Mouse (Mus musculus): ENCODE data around the gene Rab11fip4. TPM values are rescaled to one million over a fixed set of nuclear protein-coding genes. Genes with fewer than 3 reads are reported as not detected.

The Rab11fip4 gene
- polyA plus RNA-seq, 1 experiment: 0.03 TPM

GRCm38 (mm10) chr11:79613084-79613483 lies 22.1 kb downstream of the Rab11fip4 start:
- Histone ChIP-seq H3K4me1 (peaks cover 23% of the 10 kb centered on the region), H3K9me3 (no peaks in the 10 kb centered on the region), H3K36me3 (replicated peaks; ENCODE audit: low read length) (no peaks in the 10 kb centered on the region), H3K4me3 (replicated peaks) (no peak overlapping the region), H3K27me3 (replicated peaks) (peaks cover 83% of the 10 kb centered on the region)
- TF ChIP-seq FLI1 (IDR thresholded peaks at IDR 0.05; ENCODE audit: low read length) (no peak), GATA1 (IDR thresholded peaks at IDR 0.05; ENCODE audit: borderline replicate concordance, low read length) (no peak)

DNA sequence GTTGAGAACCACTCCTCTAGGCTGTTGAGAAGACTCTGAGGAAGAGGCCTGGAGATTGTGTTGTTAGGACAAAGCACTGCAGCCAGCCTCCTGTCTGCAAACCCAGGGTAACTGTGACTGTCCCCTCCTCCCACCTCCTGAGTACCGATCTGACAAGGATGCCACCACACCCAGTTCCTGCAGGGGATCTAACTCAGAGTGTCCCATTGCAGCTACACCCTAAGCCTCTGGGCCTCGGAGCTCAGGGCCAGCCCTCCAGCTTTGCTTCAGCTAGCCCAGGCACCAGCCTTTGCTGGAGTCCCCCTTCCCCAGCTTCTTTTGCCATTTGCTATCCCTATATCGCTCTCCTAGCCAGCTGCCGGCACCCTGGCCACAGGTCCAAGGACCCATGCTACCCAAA lies 22.7 kb downstream of the Rab11fip4 start:
- H3K36me3 ChIP-seq (replicated peaks; ENCODE audit: low read length): no peaks in the 10 kb centered on the region
- peaks cover 23% of the 10 kb centered on the region for H3K4me1 ChIP-seq
- no peak overlapping the region for H3K4me3 ChIP-seq (replicated peaks)
- H3K27me3 ChIP-seq (replicated peaks): peaks cover 82% of the 10 kb centered on the region
- TF ChIP-seq FLI1 (IDR thresholded peaks at IDR 0.05; ENCODE audit: low read length) (no peak), GATA1 (IDR thresholded peaks at IDR 0.05; ENCODE audit: borderline replicate concordance, low read length) (no peak)
- H3K9me3 ChIP-seq: no peaks in the 10 kb centered on the region

DNA sequence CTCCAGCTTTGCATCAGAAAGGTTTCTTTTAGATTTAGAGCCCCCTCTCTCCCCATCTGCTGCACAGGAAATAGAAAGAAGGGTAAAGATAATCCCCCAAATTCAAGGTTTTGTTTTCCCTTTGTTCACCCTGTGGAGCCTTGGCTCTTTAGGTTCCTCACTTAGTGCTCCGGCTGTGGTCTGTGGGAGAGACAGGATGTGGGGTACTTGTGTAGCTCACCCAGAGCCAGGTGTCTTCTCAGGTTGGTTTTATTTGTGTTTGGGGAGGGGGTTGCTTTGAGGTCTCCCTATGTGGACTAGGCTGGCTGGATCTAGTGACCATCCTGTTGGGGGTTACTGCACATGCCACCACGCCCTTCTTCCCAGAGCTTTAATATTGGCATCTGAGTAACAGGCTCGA lies 23.9 kb downstream of the Rab11fip4 start:
- TF ChIP-seq FLI1 (IDR thresholded peaks at IDR 0.05; ENCODE audit: low read length) (no peak), GATA1 (IDR thresholded peaks at IDR 0.05; ENCODE audit: borderline replicate concordance, low read length) (no peak)
- Histone ChIP-seq H3K4me1 (peaks cover 23% of the 10 kb centered on the region), H3K36me3 (replicated peaks; ENCODE audit: low read length) (no peaks in the 10 kb centered on the region), H3K27me3 (replicated peaks) (peaks cover 80% of the 10 kb centered on the region), H3K9me3 (no peaks in the 10 kb centered on the region), H3K4me3 (replicated peaks) (no peak overlapping the region)

DNA sequence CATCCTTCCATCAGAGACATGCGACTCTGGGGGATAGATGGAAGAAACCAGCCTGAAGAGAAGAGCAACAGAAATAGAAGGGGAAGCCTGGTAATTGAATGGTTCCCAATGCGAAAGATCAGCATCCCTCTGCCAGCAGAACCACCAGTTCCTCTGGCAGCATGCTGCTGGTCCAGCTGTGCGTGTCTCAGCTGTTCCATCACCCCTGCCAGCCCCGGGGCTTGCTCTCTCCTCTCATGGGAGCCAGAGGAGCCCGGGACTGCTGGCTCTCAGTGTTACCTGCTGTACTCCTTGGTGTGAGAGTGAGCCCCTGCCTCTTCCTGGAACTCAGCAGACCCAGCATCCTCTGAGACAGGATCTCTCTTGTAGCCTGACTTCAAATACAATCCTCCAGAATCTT lies 24.9 kb downstream of the Rab11fip4 start:
- no peaks in the 10 kb centered on the region for H3K36me3 ChIP-seq (replicated peaks; ENCODE audit: low read length)
- TF ChIP-seq FLI1 (IDR thresholded peaks at IDR 0.05; ENCODE audit: low read length) (no peak), GATA1 (IDR thresholded peaks at IDR 0.05; ENCODE audit: borderline replicate concordance, low read length) (no peak)
- H3K27me3 ChIP-seq (replicated peaks): peaks cover 75% of the 10 kb centered on the region
- peaks cover 22% of the 10 kb centered on the region for H3K4me1 ChIP-seq
- H3K4me3 ChIP-seq (replicated peaks): no peak overlapping the region
- no peaks in the 10 kb centered on the region for H3K9me3 ChIP-seq

- Histone ChIP-seq H3K27me3 (replicated peaks) (peaks cover 58% of the 10 kb centered on the region), H3K4me3 (replicated peaks) (no peak overlapping the region), H3K4me1 (peaks cover 20% of the 10 kb centered on the region), H3K36me3 (replicated peaks; ENCODE audit: low read length) (no peaks in the 10 kb centered on the region), H3K9me3 (no peaks in the 10 kb centered on the region)
- no peak for TF ChIP-seq GATA1 (IDR thresholded peaks at IDR 0.05; ENCODE audit: borderline replicate concordance, low read length)
- TF ChIP-seq FLI1 (IDR thresholded peaks at IDR 0.05; ENCODE audit: low read length): no peak
Observed at GRCm38 (mm10) chr11:79617991-79618390, 27.0 kb downstream of the Rab11fip4 start.

DNA sequence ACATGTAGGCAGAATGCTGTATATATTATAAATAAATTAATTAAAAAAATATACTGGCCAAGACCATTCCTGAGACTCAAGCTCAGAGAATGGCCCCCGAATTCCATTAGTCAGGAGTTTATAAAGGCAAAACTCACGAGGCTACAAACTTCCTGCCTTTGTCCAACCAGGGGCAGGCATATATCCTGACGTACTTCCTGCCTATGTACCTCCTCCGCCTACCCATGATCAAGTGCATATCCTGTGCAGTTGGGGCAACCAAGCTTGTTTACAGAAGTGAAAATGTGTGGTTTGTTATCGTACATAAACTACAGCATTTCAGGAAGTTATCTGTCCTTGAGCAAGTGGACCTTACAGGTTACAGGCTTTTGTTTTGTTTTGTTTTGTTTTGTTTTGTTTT lies 32.0 kb downstream of the Rab11fip4 start:
- no peaks in the 10 kb centered on the region for H3K36me3 ChIP-seq (replicated peaks; ENCODE audit: low read length)
- peaks cover 43% of the 10 kb centered on the region for H3K27me3 ChIP-seq (replicated peaks)
- peak overlapping the region; percentile 35 for H3K4me3 ChIP-seq (replicated peaks)
- no peaks in the 10 kb centered on the region for H3K9me3 ChIP-seq
- no peak for TF ChIP-seq GATA1 (IDR thresholded peaks at IDR 0.05; ENCODE audit: borderline replicate concordance, low read length)
- TF ChIP-seq FLI1 (IDR thresholded peaks at IDR 0.05; ENCODE audit: low read length): no peak
- H3K4me1 ChIP-seq: peaks cover 30% of the 10 kb centered on the region

DNA sequence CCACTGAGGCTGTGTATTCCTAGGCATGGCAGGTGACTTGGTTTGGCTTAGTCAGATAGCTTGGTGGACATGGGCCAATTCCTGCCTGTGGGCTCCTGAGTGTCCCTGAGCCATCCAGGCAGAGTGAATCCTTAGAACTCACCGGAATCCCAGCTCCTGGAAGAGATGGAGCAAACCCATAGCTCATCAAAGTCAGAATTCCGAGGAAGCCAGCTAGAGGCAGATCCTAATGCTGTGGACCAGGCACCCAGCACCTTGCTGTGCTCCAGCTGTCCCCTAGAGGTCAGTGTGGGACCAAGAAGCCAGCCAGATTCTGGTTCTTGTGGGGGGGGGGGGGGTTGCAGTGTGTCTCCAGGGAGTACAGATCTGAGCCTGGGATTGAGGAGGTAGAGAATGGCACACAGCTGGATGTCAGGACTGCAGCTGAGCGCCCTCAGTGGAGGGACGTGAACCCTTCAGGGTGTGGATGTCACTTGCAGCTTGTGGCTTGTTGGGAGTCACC lies 33.8 kb downstream of the Rab11fip4 start:
- H3K9me3 ChIP-seq: no peaks in the 10 kb centered on the region
- TF ChIP-seq FLI1 (IDR thresholded peaks at IDR 0.05; ENCODE audit: low read length) (no peak), GATA1 (IDR thresholded peaks at IDR 0.05; ENCODE audit: borderline replicate concordance, low read length) (no peak)
- peaks cover 40% of the 10 kb centered on the region for H3K4me1 ChIP-seq
- no peaks in the 10 kb centered on the region for H3K36me3 ChIP-seq (replicated peaks; ENCODE audit: low read length)
- no peak overlapping the region for H3K4me3 ChIP-seq (replicated peaks)
- peaks cover 41% of the 10 kb centered on the region for H3K27me3 ChIP-seq (replicated peaks)

DNA sequence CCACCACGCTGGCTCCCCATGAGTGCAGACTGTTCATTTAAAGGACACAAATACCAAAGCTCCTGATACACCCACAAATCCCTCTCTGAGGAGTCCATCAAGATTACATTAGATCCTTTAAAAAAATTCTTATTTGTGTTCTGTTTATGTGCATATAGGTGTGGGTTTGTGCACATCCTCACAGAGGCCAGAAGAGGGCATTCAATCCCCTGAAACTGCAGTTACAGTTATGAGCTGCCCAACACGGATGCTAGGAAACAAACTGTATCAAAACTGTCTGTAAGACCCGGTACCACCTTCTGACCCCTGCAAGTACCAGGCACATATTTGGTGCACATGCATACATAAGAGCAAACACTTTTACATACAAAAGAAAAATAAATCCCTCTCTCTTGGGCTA lies 37.7 kb downstream of the Rab11fip4 start:
- peaks cover 56% of the 10 kb centered on the region for H3K27me3 ChIP-seq (replicated peaks)
- TF ChIP-seq GATA1 (IDR thresholded peaks at IDR 0.05; ENCODE audit: borderline replicate concordance, low read length): no peak
- TF ChIP-seq FLI1 (IDR thresholded peaks at IDR 0.05; ENCODE audit: low read length): no peak
- H3K9me3 ChIP-seq: no peaks in the 10 kb centered on the region
- no peak overlapping the region for H3K4me3 ChIP-seq (replicated peaks)
- peaks cover 32% of the 10 kb centered on the region for H3K4me1 ChIP-seq
- no peaks in the 10 kb centered on the region for H3K36me3 ChIP-seq (replicated peaks; ENCODE audit: low read length)

DNA sequence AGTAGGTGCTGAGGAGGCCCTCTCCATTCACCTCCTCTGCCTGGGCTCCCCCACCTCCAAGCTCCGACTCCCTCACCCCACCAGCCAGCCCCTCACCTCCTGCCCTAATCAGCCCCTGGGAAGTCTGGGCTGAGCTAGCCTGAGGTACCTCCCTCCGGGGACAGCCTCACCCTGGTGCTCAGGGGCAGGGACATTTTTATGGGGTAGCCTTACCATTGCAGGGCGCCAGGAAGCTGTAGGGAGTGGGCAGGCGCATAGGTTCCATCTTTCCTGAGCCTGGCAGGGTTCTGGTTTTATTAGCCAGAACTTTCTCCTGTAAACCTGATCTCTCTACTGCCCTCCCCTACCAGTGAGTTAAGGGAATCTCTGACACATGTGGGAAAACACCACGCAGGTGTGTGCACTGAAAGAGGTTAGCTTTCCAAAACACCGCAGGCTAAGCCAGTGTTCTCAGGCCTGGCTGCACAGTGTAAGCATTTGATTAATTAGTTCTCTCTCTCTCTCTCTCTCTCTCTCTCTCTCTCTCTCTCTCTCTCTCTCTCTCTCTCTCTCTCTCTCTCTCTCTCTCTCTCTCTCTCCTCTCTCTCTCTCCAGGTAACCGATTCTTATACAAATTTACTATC lies 38.9 kb downstream of the Rab11fip4 start:
- H3K9me3 ChIP-seq: no peaks in the 10 kb centered on the region
- peaks cover 31% of the 10 kb centered on the region for H3K4me1 ChIP-seq
- H3K27me3 ChIP-seq (replicated peaks): peaks cover 58% of the 10 kb centered on the region
- TF ChIP-seq GATA1 (IDR thresholded peaks at IDR 0.05; ENCODE audit: borderline replicate concordance, low read length) (no peak), FLI1 (IDR thresholded peaks at IDR 0.05; ENCODE audit: low read length) (no peak)
- H3K36me3 ChIP-seq (replicated peaks; ENCODE audit: low read length): no peaks in the 10 kb centered on the region
- no peak overlapping the region for H3K4me3 ChIP-seq (replicated peaks)

GRCm38 (mm10) chr11:79630521-79630920 lies 39.5 kb downstream of the Rab11fip4 start:
- Histone ChIP-seq H3K4me1 (peaks cover 29% of the 10 kb centered on the region), H3K27me3 (replicated peaks) (peaks cover 55% of the 10 kb centered on the region), H3K9me3 (no peaks in the 10 kb centered on the region), H3K4me3 (replicated peaks) (no peak overlapping the region), H3K36me3 (replicated peaks; ENCODE audit: low read length) (no peaks in the 10 kb centered on the region)
- no peak for TF ChIP-seq FLI1 (IDR thresholded peaks at IDR 0.05; ENCODE audit: low read length)
- TF ChIP-seq GATA1 (IDR thresholded peaks at IDR 0.05; ENCODE audit: borderline replicate concordance, low read length): no peak

Measured in megakaryocyte, embryonic 14.5 days (primary cell).